8 mouse cellular contexts compared by ENCODE assay signal in the genomic region with DNA sequence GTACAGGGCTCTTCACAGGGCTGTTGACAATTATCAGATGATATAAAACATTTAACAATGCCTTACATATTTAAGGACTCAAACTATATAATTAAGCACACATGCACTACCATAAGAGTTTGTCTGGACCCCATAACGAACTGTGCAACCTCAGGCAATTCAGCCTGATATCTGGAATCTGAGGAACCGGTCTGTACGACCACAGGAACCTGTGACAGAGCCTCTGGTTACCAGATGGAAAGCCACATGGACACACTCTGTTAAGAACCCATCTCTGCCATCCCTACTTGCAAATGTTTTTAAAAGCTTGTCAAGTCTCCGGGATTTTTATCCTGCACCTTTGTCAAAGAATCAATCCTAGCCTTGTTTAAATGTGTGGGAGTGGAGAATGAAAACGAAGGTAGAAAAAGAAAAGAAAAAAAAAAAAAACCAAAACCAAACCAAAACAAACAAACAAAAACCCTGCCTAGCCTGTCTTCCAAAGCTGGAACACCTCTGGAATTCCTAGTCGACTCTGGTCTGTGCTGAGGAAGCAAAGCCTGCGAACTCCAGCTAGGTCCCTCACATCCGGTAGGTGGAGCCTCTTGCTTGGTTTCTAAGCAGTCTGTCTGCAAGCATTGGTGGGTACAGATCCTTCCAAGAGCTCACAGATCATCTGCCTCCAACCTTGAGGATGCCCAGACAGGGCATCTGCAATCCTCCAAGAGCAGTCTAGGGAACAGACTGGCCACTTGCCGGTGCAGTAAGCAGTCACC. TPM values are rescaled to one million over a fixed set of nuclear protein-coding genes. Genes with fewer than 3 reads are reported as not detected.
DNase-seq lines count a peak whose midpoint lies in the region; ATAC-seq and TF ChIP-seq lines count a peak whose summit lies in the region.

No protein-coding gene starts in this region.

- peak overlapping the region; percentile 57; the same call in 1 of the 2 replicates for H3K27ac ChIP-seq in embryonic facial prominence, embryonic 12.5 days
- peak overlapping the region; percentile 97 for H3K27ac ChIP-seq in heart, postnatal 0 days (ENCODE audit: low read depth)
- H3K27ac ChIP-seq in layer of hippocampus, adult 2 months = peak overlapping the region; percentile 75
- H3K27ac ChIP-seq in liver, postnatal 0 days (ENCODE audit: low read depth) = no peak overlapping the region

- no peak overlapping the region for H3K9ac ChIP-seq in embryonic facial prominence, embryonic 12.5 days
- peak overlapping the region; percentile 98 for H3K9ac ChIP-seq in heart, postnatal 0 days (replicated peaks; ENCODE audit: low read depth, low read length)
- no peak overlapping the region for H3K9ac ChIP-seq in liver, postnatal 0 days (replicated peaks)

- H3K4me3 ChIP-seq in embryonic facial prominence, embryonic 12.5 days = peak overlapping the region; percentile 80
- H3K4me3 ChIP-seq in heart, postnatal 0 days (ENCODE audit: low read depth, low read length) = peak overlapping the region; percentile 80
- no peak overlapping the region; the same call in 1 of the 2 replicates for H3K4me3 ChIP-seq in layer of hippocampus, adult 2 months
- H3K4me3 ChIP-seq in liver, postnatal 0 days (ENCODE audit: low read depth, low read length) = peak overlapping the region; percentile 94; the same call in 1 of the 2 replicates

- H3K27me3 ChIP-seq in embryonic facial prominence, embryonic 12.5 days = no peaks in the 10 kb centered on the region
- H3K27me3 ChIP-seq in heart, postnatal 0 days (ENCODE audit: control insufficient read depth, insufficient read depth, low read length) = no peaks in the 10 kb centered on the region
- H3K27me3 ChIP-seq in liver, postnatal 0 days (ENCODE audit: insufficient read depth, low read length) = peaks cover 40% of the 10 kb centered on the region

- H3K9me3 ChIP-seq in embryonic facial prominence, embryonic 12.5 days = no peaks in the 10 kb centered on the region
- H3K9me3 ChIP-seq in heart, postnatal 0 days (replicated peaks; ENCODE audit: control insufficient read depth, low read length) = no peaks in the 10 kb centered on the region
- no peaks in the 10 kb centered on the region for H3K9me3 ChIP-seq in liver, postnatal 0 days (ENCODE audit: low read length)

- H3K36me3 ChIP-seq in embryonic facial prominence, embryonic 12.5 days = peaks cover under 1% of the 10 kb centered on the region; the same call in 1 of the 2 replicates
- peaks cover 35% of the 10 kb centered on the region for H3K36me3 ChIP-seq in heart, postnatal 0 days (replicated peaks; ENCODE audit: control insufficient read depth, insufficient read depth, low read length)
- H3K36me3 ChIP-seq in liver, postnatal 0 days (replicated peaks; ENCODE audit: insufficient read depth, low read length) = no peaks in the 10 kb centered on the region

- peak; percentile 76 for DNase-seq in adipocyte (ENCODE audit: low spot score)
- DNase-seq in heart, postnatal 0 days (ENCODE audit: low spot score) = peak; percentile 89
- DNase-seq in layer of hippocampus, adult 2 months (ENCODE audit: low spot score in 2 of 2) = peak; percentile 72 to 74
- peak; percentile 43 for DNase-seq in liver, postnatal 0 days
- DNase-seq in right cerebral cortex, adult 2 months (ENCODE audit: low spot score in 2 of 2) = peak; percentile 78 to 80

- WGBS in embryonic facial prominence, embryonic 12.5 days = 17% methylated on average over 9 of the region's 9 CpGs
- WGBS in heart, postnatal 0 days = 13% methylated on average over 9 of the region's 9 CpGs
- WGBS in liver, postnatal 0 days (ENCODE audit: insufficient replicate concordance) = 24% methylated on average over 9 of the region's 9 CpGs

- TF ChIP-seq CTCF in heart, postnatal 0 days (IDR thresholded peaks at IDR 0.05; ENCODE audit: low read depth) = peak; percentile 76
- TF ChIP-seq CTCF in layer of hippocampus, adult 2 months (conservative IDR thresholded peaks at IDR 0.05) = peak; percentile 88
- peak; percentile 73 for TF ChIP-seq CTCF in liver, postnatal 0 days (IDR thresholded peaks at IDR 0.05; ENCODE audit: low read depth)

- peak overlapping the region; percentile 87 for H3K4me2 ChIP-seq in embryonic facial prominence, embryonic 12.5 days (replicated peaks)
- peak overlapping the region; percentile 77 for H3K4me2 ChIP-seq in heart, postnatal 0 days (ENCODE audit: low read depth, low read length)
- no peak overlapping the region; the same call in 1 of the 2 replicates for H3K4me2 ChIP-seq in liver, postnatal 0 days (ENCODE audit: low read depth, low read length)

- 0 out of 2 replicates have a peak, but pooled peaks have one; percentile 16 for TF ChIP-seq EP300 in heart, postnatal 0 days (IDR thresholded peaks at IDR 0.05; ENCODE audit: low read depth)
- TF ChIP-seq EP300 in liver, postnatal 0 days (IDR thresholded peaks at IDR 0.05; ENCODE audit: low read depth) = no peak

- peaks cover 66% of the 10 kb centered on the region for H3K4me1 ChIP-seq in embryonic facial prominence, embryonic 12.5 days
- H3K4me1 ChIP-seq in heart, postnatal 0 days (ENCODE audit: control insufficient read depth, insufficient read depth) = peaks cover 26% of the 10 kb centered on the region; the same call in 1 of the 2 replicates
- H3K4me1 ChIP-seq in liver, postnatal 0 days (ENCODE audit: insufficient read depth) = peaks cover 49% of the 10 kb centered on the region

- peak; percentile 16 for ATAC-seq in CD4-positive, CD25-positive, alpha-beta regulatory T cell, adult 4 months
- no peak for ATAC-seq in embryonic facial prominence, embryonic 12.5 days (ENCODE audit: insufficient number of reproducible peaks, insufficient read depth, low FRiP score, low TSS enrichment)
- no peak for ATAC-seq in heart, postnatal 0 days (ENCODE audit: insufficient read depth, low read depth)
- no peak for ATAC-seq in liver, postnatal 0 days
- ATAC-seq in megakaryocyte-erythroid progenitor cell, adult 5-6 weeks (replicated peaks; ENCODE audit: low FRiP score, low TSS enrichment, poor library complexity, severe bottlenecking) = no peak

RNA-seq across cellular contexts. Expression of a gene that starts 4.5 kb away (rescaled TPM):
- 10 to 100 TPM; 25.6 to 42.4 TPM for polyA plus RNA-seq in CD4-positive, CD25-positive, alpha-beta regulatory T cell, adult 4 months (2017; shearing (Covaris generic))
- polyA plus RNA-seq in embryonic facial prominence, embryonic 12.5 days (2016; fragmentation: Nextera tagmentation; extraction: Ambion mirVana) = 673 and 801 TPM in 2 replicates
- total RNA-seq in heart, postnatal 0 days (2014; rRNA removed; ENCODE audit: low replicate concordance) = 3,473 and 3,533 TPM in 2 replicates
- polyA plus RNA-seq in heart, postnatal 0 days (2015; fragmentation: Nextera tagmentation; extraction: Ambion mirVana) = 10,043 and 10,309 TPM in 2 replicates
- total RNA-seq in layer of hippocampus, adult 2 months (2021) = 100 to 1,000 TPM; 213 to 215 TPM
- 85.7 and 147 TPM in 2 replicates for polyA plus RNA-seq in liver, postnatal 0 days (2015; fragmentation: Nextera tagmentation; extraction: Ambion mirVana)
- 64.9 and 77.2 TPM in 2 replicates for total RNA-seq in megakaryocyte-erythroid progenitor cell, adult 5-6 weeks (2014; fragmentation: Nextera tagmentation)
- total RNA-seq in megakaryocyte-erythroid progenitor cell, adult 5-6 weeks (2017) = 88.4 and 108 TPM in 2 replicates

Comparison
In these comparisons a context has a peak if more than half of its experiments do, and no peak if none do; other contexts are left out.
1. RNA of a gene that starts 4.5 kb away (polyA plus RNA-seq): 10,043 to 10,309 TPM in heart, postnatal 0 days; 673 to 801 TPM in embryonic facial prominence, embryonic 12.5 days, 85.7 to 147 TPM in liver, postnatal 0 days and 25.6 to 42.4 TPM in CD4-positive, CD25-positive, alpha-beta regulatory T cell, adult 4 months; every median in the first group is over 10 times any median in the second.
2. Peak in every context shown above with its lines, with median percentiles within 50 percentile points of each other: DNase-seq and CTCF ChIP-seq.